In genomic region chr1:195040437-195040836, GRCm38 (mm10) we compare ENCODE assay signal across 9 mouse cellular contexts. TPM values are rescaled to one million over a fixed set of nuclear protein-coding genes. Genes with fewer than 3 reads are reported as not detected.
DNase-seq lines count a peak whose midpoint lies in the region; ATAC-seq and TF ChIP-seq lines count a peak whose summit lies in the region.
"Had no signal": no experiment of that assay in that cellular context is flagged by ENCODE, and none has a peak within 500 bp of the region (broad histone marks: within the 10 kb centered on the region; RNA-seq: fewer than 3 reads in every experiment).

No protein-coding gene starts in this region.

- no peaks in the 10 kb centered on the region for H3K4me1 ChIP-seq in embryonic facial prominence, embryonic 14.5 days (ENCODE audit: control insufficient read depth, insufficient read depth, low read length)
- no peaks in the 10 kb centered on the region for H3K4me1 ChIP-seq in kidney, postnatal 0 days (replicated peaks; ENCODE audit: insufficient read depth, low read length)
- H3K4me1 ChIP-seq in midbrain, embryonic 13.5 days (replicated peaks), result 0 out of 2 replicates have a peak, but pooled peaks cover 3% of the 10 kb centered on the region
- H3K4me1 ChIP-seq: stomach, embryonic 15.5 days had no signal

- DNase-seq in gastrocnemius, adult 18-20 months (ENCODE audit: low spot score), result peak; percentile 61
- no peak for DNase-seq in gastrocnemius, postnatal 10 days
- peak; percentile 35 for DNase-seq in urinary bladder, postnatal 14 days (ENCODE audit: low spot score)
- DNase-seq in urinary bladder, adult 2 months (ENCODE audit: low spot score), result no peak
- peak; percentile 67 for DNase-seq in embryonic facial prominence, embryonic 14.5 days (ENCODE audit: low spot score)
- peak; percentile 75 for DNase-seq in kidney, postnatal 0 days (ENCODE audit: low spot score)
- no peak for DNase-seq in frontal cortex, postnatal 36 days (ENCODE audit: low spot score in 2 of 2)

- H3K9me3 ChIP-seq in embryonic facial prominence, embryonic 14.5 days (ENCODE audit: control insufficient read depth, low read length), result no peaks in the 10 kb centered on the region
- no peaks in the 10 kb centered on the region for H3K9me3 ChIP-seq in kidney, postnatal 0 days (replicated peaks; ENCODE audit: low read length)
- H3K9me3 ChIP-seq in midbrain, embryonic 13.5 days, result no peaks in the 10 kb centered on the region
- H3K9me3 ChIP-seq: stomach, embryonic 15.5 days had no signal

- H3K4me2 ChIP-seq in embryonic facial prominence, embryonic 14.5 days (ENCODE audit: low read depth, low read length), result no peak overlapping the region
- no peak overlapping the region for H3K4me2 ChIP-seq in kidney, postnatal 0 days (ENCODE audit: low read length)
- no peak overlapping the region for H3K4me2 ChIP-seq in midbrain, embryonic 13.5 days (replicated peaks)
- H3K4me2 ChIP-seq: stomach, embryonic 15.5 days had no signal

- 0 out of 2 replicates have a peak, but pooled peaks have one; percentile 57 for ATAC-seq in embryonic facial prominence, embryonic 14.5 days (ENCODE audit: low read depth)
- ATAC-seq in kidney, postnatal 0 days (replicated peaks; ENCODE audit: low FRiP score, low read depth), result no peak
- peak; percentile 86 for ATAC-seq in midbrain, embryonic 13.5 days

- no peak overlapping the region for H3K9ac ChIP-seq in embryonic facial prominence, embryonic 14.5 days (ENCODE audit: low read depth, low read length)
- H3K9ac ChIP-seq in kidney, postnatal 0 days (ENCODE audit: low read depth, low read length), result no peak overlapping the region
- H3K9ac ChIP-seq in midbrain, embryonic 13.5 days (replicated peaks), result no peak overlapping the region
- H3K9ac ChIP-seq: stomach, embryonic 15.5 days had no signal

- peak; percentile 79 for TF ChIP-seq CTCF in kidney, postnatal 0 days (IDR thresholded peaks at IDR 0.05; ENCODE audit: low read depth)

- H3K27ac ChIP-seq in embryonic facial prominence, embryonic 14.5 days (replicated peaks; ENCODE audit: low read depth, low read length), result no peak overlapping the region
- H3K27ac ChIP-seq in kidney, postnatal 0 days, result no peak overlapping the region
- no peak overlapping the region for H3K27ac ChIP-seq in midbrain, embryonic 13.5 days
- H3K27ac ChIP-seq: stomach, embryonic 15.5 days had no signal

- no peak overlapping the region for H3K4me3 ChIP-seq in embryonic facial prominence, embryonic 14.5 days (ENCODE audit: low read depth, low read length)
- H3K4me3 ChIP-seq in kidney, postnatal 0 days (replicated peaks; ENCODE audit: low read depth, low read length), result no peak overlapping the region
- H3K4me3 ChIP-seq in midbrain, embryonic 13.5 days (replicated peaks), result no peak overlapping the region
- H3K4me3 ChIP-seq: stomach, embryonic 15.5 days had no signal

- H3K27me3 ChIP-seq in embryonic facial prominence, embryonic 14.5 days (replicated peaks; ENCODE audit: control insufficient read depth, insufficient read depth, low read length), result no peaks in the 10 kb centered on the region
- H3K27me3 ChIP-seq in kidney, postnatal 0 days (ENCODE audit: insufficient read depth, low read length), result no peaks in the 10 kb centered on the region
- no peaks in the 10 kb centered on the region for H3K27me3 ChIP-seq in midbrain, embryonic 13.5 days
- H3K27me3 ChIP-seq: stomach, embryonic 15.5 days had no signal

- H3K36me3 ChIP-seq in embryonic facial prominence, embryonic 14.5 days (ENCODE audit: control insufficient read depth, insufficient read depth, low read length), result no peaks in the 10 kb centered on the region
- H3K36me3 ChIP-seq in kidney, postnatal 0 days (ENCODE audit: insufficient read depth, low read length), result 0 out of 2 replicates have a peak, but pooled peaks cover 5% of the 10 kb centered on the region
- H3K36me3 ChIP-seq in midbrain, embryonic 13.5 days, result no peaks in the 10 kb centered on the region
- H3K36me3 ChIP-seq: stomach, embryonic 15.5 days had no signal

RNA-seq across cellular contexts. Expression of gene Cd46, which starts 51.6 kb away (rescaled TPM):
- total RNA-seq in gastrocnemius, adult 18-20 months (2021), result 1 to 10 TPM; 1.1 to 1.4 TPM
- 1 to 10 TPM in 1 of 2 experiments, under 1 TPM in 1; 0.99 to 1.4 TPM for total RNA-seq in gastrocnemius, postnatal 10 days (2021)
- polyA plus RNA-seq in urinary bladder, adult 2 months (2012; rRNA removed), result 4.5 and 6.1 TPM in 2 replicates
- polyA plus RNA-seq in embryonic facial prominence, embryonic 14.5 days (2014; fragmentation: Nextera tagmentation; extraction: Ambion mirVana), result 0.89 and 1.4 TPM in 2 replicates
- 1.2 and 1.5 TPM in 2 replicates for polyA plus RNA-seq in kidney, postnatal 0 days (2015; fragmentation: Nextera tagmentation; extraction: Ambion mirVana)
- 1.2 and 1.6 TPM in 2 replicates for polyA plus RNA-seq in midbrain, embryonic 13.5 days (2015; fragmentation: Nextera tagmentation; extraction: Ambion mirVana)

Comparison
In these comparisons a context has a peak if more than half of its experiments do, and no peak if none do; other contexts are left out.
1. DNase-seq: peak in gastrocnemius, adult 18-20 months (single experiment), urinary bladder, postnatal 14 days (single experiment), embryonic facial prominence, embryonic 14.5 days (single experiment) and kidney, postnatal 0 days (single experiment); none in gastrocnemius, postnatal 10 days (single experiment), urinary bladder, adult 2 months (single experiment) and frontal cortex, postnatal 36 days (0 of 2).